Mouse (Mus musculus) stomach, embryonic 14.5 days (tissue): ENCODE results near the gene Arhgef28. TPM values are rescaled to one million over a fixed set of nuclear protein-coding genes. Genes with fewer than 3 reads are reported as not detected.

Experiments used
- ATAC-seq: fragments of 200-750 bp; cut with Nextera tagmentation; 2 replicates; pipeline ENCODE4 v1.8.0; 2017; ENCODE audit warnings: low read depth, moderate TSS enrichment; ENCODE audit not compliant: insufficient number of reproducible peaks, insufficient read depth, low FRiP score
- H3K27ac ChIP-seq: fragments of 300-500 bp; sonication (generic); 2 replicates; pipeline ENCODE4 v1.5.1; 2014; ENCODE audit warnings: mild to moderate bottlenecking, low read length, moderate library complexity, mixed read lengths
- H3K27me3 ChIP-seq: fragments of 300-500 bp; sonication (generic); 2 replicates; pipeline ENCODE4 v1.6.1; 2014; ENCODE audit warnings: low read length, control low read depth, mixed read lengths; ENCODE audit not compliant: control insufficient read depth, insufficient read depth
- H3K36me3 ChIP-seq: fragments of 300-500 bp; sonication (generic); 2 replicates; pipeline ENCODE4 v1.6.1; 2014; ENCODE audit warnings: mild to moderate bottlenecking, control low read depth, low read length, moderate library complexity, mixed read lengths; ENCODE audit not compliant: control insufficient read depth, insufficient read depth
- H3K4me1 ChIP-seq: fragments of 300-500 bp; sonication (generic); 2 replicates; pipeline ENCODE4 v1.6.1; 2014; ENCODE audit warnings: low read length, control low read depth, mixed read lengths; ENCODE audit not compliant: control insufficient read depth, insufficient read depth
- H3K4me2 ChIP-seq: fragments of 300-500 bp; sonication (generic); replicated peaks from 2 replicates; pipeline ENCODE4 v1.6.1; 2014; ENCODE audit warnings: low read depth, low read length, control low read depth
- H3K4me3 ChIP-seq: fragments of 300-500 bp; sonication (generic); 2 replicates; pipeline ENCODE4 v1.5.1; 2014; ENCODE audit warnings: low read depth, low read length, control low read depth
- H3K9ac ChIP-seq: fragments of 300-500 bp; sonication (generic); replicated peaks from 2 replicates; pipeline ENCODE4 v1.6.1; 2014; ENCODE audit warnings: low read depth, mild to moderate bottlenecking, control low read depth, low read length, moderate library complexity, mixed read lengths
- H3K9me3 ChIP-seq: fragments of 300-500 bp; sonication (generic); 2 replicates; pipeline ENCODE4 v1.6.1; 2016; ENCODE audit warnings: low read depth, low read length, control low read depth; ENCODE audit not compliant: control insufficient read depth
- WGBS: fragments of 180-500 bp; shearing (Covaris S2); extraction: QIAGEN DNeasy Blood & Tissue Kit; methylation state at CpG from one replicate; pipeline ENCODE4 v1.1.7; 2014; 5-methylcytosine and 5-hydroxymethylcytosine counted together
- polyA plus RNA-seq: library from polyadenylated mRNA; unstranded; fragments of >200 nt; fragmentation: Nextera tagmentation; extraction: Ambion mirVana; gene quantifications from 2 replicates; pipeline ENCODE4 v1.2.1, GENCODE M21; 2014

Arhgef28 gene
- polyA plus RNA-seq, 1 experiment from 2014 or later: 28.4 TPM

DNA sequence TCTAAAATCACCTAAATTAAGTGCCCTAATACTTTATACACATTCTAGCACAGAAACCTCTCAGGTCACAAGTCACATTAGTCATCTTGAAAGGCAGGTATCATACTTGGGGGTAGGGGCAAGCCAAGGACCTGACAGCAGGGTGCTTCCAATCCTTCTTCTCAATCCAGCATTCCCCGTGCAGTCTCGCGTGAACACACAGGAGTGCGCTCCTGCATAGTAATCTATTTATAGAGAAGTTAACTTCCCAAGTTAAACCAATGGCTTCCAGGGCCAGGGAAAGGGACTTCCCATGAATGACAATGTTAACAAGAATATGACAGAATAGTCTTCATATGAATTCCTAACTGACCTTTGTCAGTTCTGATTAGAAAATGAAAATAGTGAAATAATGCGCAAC is 58.7 kb downstream of the Arhgef28 start:
- Histone ChIP-seq H3K36me3 (no peaks in the 10 kb centered on the region), H3K9me3 (no peaks in the 10 kb centered on the region), H3K4me2 (no peak overlapping the region), H3K27me3 (no peaks in the 10 kb centered on the region), H3K9ac (no peak overlapping the region), H3K27ac (no peak overlapping the region), H3K4me1 (0 out of 2 replicates have a peak, but pooled peaks cover 4% of the 10 kb centered on the region), H3K4me3 (no peak overlapping the region)
- ATAC-seq: no peak
- 61% methylated on average over 5 of the region's 5 CpGs for WGBS

- no peak for ATAC-seq
- 76% methylated on average over 8 of the region's 8 CpGs for WGBS
Measured at GRCm38 (mm10) chr13:98146573-98147160, 59.6 kb downstream of the Arhgef28 start.

GRCm38 (mm10) chr13:98145310-98145709 is 60.9 kb downstream of the Arhgef28 start:
- Histone ChIP-seq H3K9ac (no peak overlapping the region), H3K27me3 (no peaks in the 10 kb centered on the region), H3K9me3 (no peaks in the 10 kb centered on the region), H3K4me1 (0 out of 2 replicates have a peak, but pooled peaks cover 4% of the 10 kb centered on the region), H3K27ac (no peak overlapping the region), H3K4me2 (no peak overlapping the region), H3K4me3 (no peak overlapping the region), H3K36me3 (no peaks in the 10 kb centered on the region)
- no peak for ATAC-seq
- WGBS: 89% methylated on average over 7 of the region's 7 CpGs

More at GRCm38 (mm10) chr13:98146573-98147160, 59.6 kb downstream of the Arhgef28 start:
- Histone ChIP-seq H3K27ac (no peak overlapping the region), H3K36me3 (no peaks in the 10 kb centered on the region), H3K9me3 (no peaks in the 10 kb centered on the region), H3K4me3 (no peak overlapping the region), H3K4me2 (no peak overlapping the region), H3K27me3 (no peaks in the 10 kb centered on the region), H3K9ac (no peak overlapping the region), H3K4me1 (0 out of 2 replicates have a peak, but pooled peaks cover 4% of the 10 kb centered on the region)

DNA sequence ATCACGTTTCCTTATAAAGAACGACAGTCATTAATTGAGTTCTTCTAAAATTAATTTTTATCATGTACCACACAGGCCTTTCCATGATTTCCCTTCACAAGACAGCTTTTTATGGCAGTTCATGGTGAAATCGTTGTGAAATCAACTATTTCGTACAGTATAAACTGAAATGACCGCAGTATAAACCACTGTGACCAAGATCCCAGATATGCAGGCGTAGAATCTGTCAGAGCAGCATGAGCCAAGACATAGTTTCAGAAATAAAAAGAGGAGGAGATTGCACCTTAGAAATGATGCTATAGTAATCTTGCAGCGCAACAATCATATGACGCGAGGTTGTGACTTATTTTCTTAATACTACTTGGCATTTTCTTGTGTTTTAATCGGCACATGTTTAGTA is 63.2 kb downstream of the Arhgef28 start:
- no peak overlapping the region for H3K4me2 ChIP-seq
- H3K4me3 ChIP-seq: no peak overlapping the region
- no peaks in the 10 kb centered on the region for H3K9me3 ChIP-seq
- H3K27ac ChIP-seq: no peak overlapping the region
- no peak for ATAC-seq
- 94% methylated on average over 10 of the region's 10 CpGs for WGBS
- 0 out of 2 replicates have a peak, but pooled peaks cover 3% of the 10 kb centered on the region for H3K4me1 ChIP-seq
- no peaks in the 10 kb centered on the region for H3K36me3 ChIP-seq
- H3K9ac ChIP-seq: no peak overlapping the region
- no peaks in the 10 kb centered on the region for H3K27me3 ChIP-seq

- H3K27me3 ChIP-seq: no peaks in the 10 kb centered on the region
- 74% methylated on average over 9 of the region's 9 CpGs for WGBS
- H3K27ac ChIP-seq: no peak overlapping the region
- no peaks in the 10 kb centered on the region for H3K36me3 ChIP-seq
- no peak overlapping the region for H3K9ac ChIP-seq
- no peak overlapping the region for H3K4me2 ChIP-seq
- peaks cover 10% of the 10 kb centered on the region for H3K4me1 ChIP-seq
- no peak overlapping the region for H3K4me3 ChIP-seq
- ATAC-seq: no peak
- no peaks in the 10 kb centered on the region for H3K9me3 ChIP-seq
Measured at GRCm38 (mm10) chr13:98140626-98141025, 65.6 kb downstream of the Arhgef28 start.

DNA sequence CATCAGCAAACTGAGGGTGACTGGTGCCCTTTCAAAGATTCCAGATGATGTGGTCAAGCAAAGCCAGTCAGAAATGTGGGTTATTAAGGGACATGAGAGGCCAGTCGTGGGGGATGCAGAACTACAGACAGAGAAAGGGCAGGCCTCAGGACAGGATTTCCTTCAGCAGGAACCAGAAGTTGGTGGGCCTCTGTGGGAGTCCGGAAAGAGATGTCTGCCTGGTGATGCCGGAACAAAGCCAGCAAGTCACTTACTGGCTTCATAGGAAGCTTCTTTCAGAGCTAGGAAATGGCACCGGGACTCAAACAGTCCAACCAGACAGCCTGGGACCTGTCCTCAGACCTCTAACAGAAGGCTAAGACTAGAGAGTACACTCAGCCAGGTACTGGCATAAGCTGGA is 67.5 kb downstream of the Arhgef28 start:
- Histone ChIP-seq H3K27me3 (no peaks in the 10 kb centered on the region), H3K36me3 (no peaks in the 10 kb centered on the region), H3K27ac (no peak overlapping the region), H3K4me3 (no peak overlapping the region), H3K9ac (no peak overlapping the region), H3K4me2 (no peak overlapping the region), H3K9me3 (no peaks in the 10 kb centered on the region), H3K4me1 (peaks cover 10% of the 10 kb centered on the region)
- whole genome bisulfite sequencing: 76% methylated on average over 4 of the region's 4 CpGs
- ATAC-seq: no peak

DNA sequence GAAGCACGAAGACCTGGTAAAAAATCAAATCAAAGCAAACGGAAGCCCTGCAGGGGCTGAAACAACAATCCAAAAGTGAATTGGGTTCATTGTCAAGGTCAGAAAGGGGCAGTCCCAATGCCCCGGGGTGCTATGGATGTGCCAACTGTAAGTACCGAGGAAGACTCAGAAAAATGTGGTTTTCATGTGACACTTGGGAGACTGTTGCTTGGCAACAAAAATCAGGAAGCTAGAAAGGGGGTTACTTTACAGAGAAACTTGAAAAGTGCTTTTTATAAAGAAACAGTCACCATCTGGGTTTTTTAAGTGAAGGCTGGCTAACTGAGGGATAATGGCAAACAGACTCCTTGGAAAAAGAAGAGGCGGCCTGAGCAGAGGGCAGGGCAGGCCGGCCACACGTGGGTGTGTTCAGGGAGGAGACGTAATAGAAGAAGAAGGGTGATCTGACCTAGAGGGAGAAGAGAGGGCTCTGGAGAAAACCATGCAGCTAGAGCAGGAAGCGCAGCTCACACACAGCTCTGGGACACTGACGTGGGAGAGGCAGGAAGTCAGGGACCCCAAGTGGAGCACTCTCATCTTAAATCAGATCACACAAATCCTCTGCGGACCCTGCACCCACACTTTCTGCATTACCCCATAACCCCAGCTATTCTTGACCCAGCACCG is 70.2 kb downstream of the Arhgef28 start:
- H3K9ac ChIP-seq: no peak overlapping the region
- no peaks in the 10 kb centered on the region for H3K36me3 ChIP-seq
- no peak overlapping the region for H3K4me3 ChIP-seq
- no peaks in the 10 kb centered on the region for H3K27me3 ChIP-seq
- no peak for ATAC-seq
- H3K9me3 ChIP-seq: no peaks in the 10 kb centered on the region
- 52% methylated on average over 12 of the region's 12 CpGs for WGBS
- H3K4me1 ChIP-seq: peaks cover 10% of the 10 kb centered on the region
- no peak overlapping the region for H3K4me2 ChIP-seq
- no peak overlapping the region for H3K27ac ChIP-seq

- WGBS: 73% methylated on average over 5 of the region's 5 CpGs
- Histone ChIP-seq H3K27ac (no peak overlapping the region), H3K9ac (no peak overlapping the region), H3K4me1 (peaks cover 10% of the 10 kb centered on the region), H3K9me3 (no peaks in the 10 kb centered on the region), H3K36me3 (no peaks in the 10 kb centered on the region), H3K4me3 (no peak overlapping the region), H3K27me3 (no peaks in the 10 kb centered on the region), H3K4me2 (no peak overlapping the region)
- no peak for ATAC-seq
Measured at GRCm38 (mm10) chr13:98132951-98133350, 73.3 kb downstream of the Arhgef28 start.
